Mouse (Mus musculus) brain, embryonic 14.5 days (tissue): ENCODE results near the gene Nipal1.

Experiments
- CTCF ChIP-seq: fragments of 200-500 bp; IDR thresholded peaks from 2 replicates; pipeline ENCODE4 v1.5.1; 2012; ENCODE audit warnings: inconsistent platforms, mild to moderate bottlenecking, moderate library complexity, borderline replicate concordance; ENCODE audit not compliant: insufficient read depth, insufficient read length; ENCODE audit errors: extremely low read depth
- POLR2A ChIP-seq: fragments of 200-500 bp; IDR thresholded peaks from 2 replicates; pipeline ENCODE4 v1.6.1; 2012; ENCODE audit warnings: mild to moderate bottlenecking, inconsistent platforms, borderline replicate concordance; ENCODE audit not compliant: poor library complexity, insufficient read depth, insufficient read length, severe bottlenecking; ENCODE audit errors: extremely low read depth

DNA sequence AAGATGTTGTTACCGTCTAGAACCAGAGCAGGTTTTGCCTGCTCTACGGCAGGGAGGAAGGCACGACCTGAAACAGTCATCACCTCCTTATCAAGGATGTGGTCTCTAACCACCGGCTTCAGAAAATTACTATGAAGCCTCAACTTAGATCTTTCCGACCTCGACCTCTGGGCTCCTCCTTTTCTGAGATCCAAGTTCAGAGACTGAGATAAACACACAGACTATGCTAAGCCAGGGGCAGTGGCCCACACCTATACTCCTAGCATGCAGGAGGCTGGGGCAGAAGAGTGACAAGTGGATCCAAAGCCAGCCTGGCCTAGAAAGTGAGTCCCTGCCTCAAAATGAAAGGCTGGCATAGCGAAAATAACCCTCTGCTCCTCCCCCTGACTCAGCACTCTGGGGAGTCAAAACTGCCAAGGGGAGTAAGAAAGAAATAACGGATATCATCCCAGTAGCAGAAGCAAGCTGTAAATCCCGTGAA, 12.8 kb upstream of the Nipal1 start:
- no peak for TF ChIP-seq POLR2A
- no peak for TF ChIP-seq CTCF
